In the genomic region with DNA sequence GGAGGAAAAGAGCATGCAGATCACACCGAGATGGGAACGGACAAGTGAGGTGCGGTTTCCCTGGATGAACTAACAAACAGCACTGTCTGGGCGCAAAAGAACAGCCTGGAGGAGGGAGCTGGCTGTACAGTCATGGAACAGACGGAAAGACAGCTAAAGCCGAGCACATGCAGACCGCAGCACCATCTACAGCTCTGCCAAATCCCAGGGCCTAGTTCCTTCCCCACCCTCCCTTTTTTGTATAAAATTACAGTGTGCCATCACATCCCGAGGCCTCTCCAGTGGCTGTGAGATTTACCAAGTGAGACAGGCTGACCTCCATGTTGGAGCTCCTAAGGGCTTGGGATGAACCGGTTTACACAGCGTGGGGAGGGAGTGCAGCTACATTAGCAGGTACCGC, we compare ENCODE assay signal across 25 mouse cellular contexts.
DNase-seq lines count a peak whose midpoint lies in the region; ATAC-seq and TF ChIP-seq lines count a peak whose summit lies in the region.
"Had no signal": no experiment of that assay in that cellular context is flagged by ENCODE, and none has a peak within 500 bp of the region (broad histone marks: within the 10 kb centered on the region; RNA-seq: fewer than 3 reads in every experiment).

No protein-coding gene starts in this region.

- H3K9ac ChIP-seq in hindbrain, postnatal 0 days (replicated peaks; ENCODE audit: low read length): no peak overlapping the region
- no peak overlapping the region for H3K9ac ChIP-seq in hindbrain, embryonic 16.5 days (ENCODE audit: low read depth, low read length)
- H3K9ac ChIP-seq in embryonic facial prominence, embryonic 12.5 days: no peak overlapping the region
- H3K9ac ChIP-seq in limb, embryonic 12.5 days (replicated peaks): no peak overlapping the region
- H3K9ac ChIP-seq: forebrain, embryonic 15.5 days; hindbrain, embryonic 14.5 days; kidney, embryonic 15.5 days; liver, embryonic 12.5 days; neural tube, embryonic 13.5 days had no signal

- no peak overlapping the region for H3K4me3 ChIP-seq in hindbrain, postnatal 0 days (ENCODE audit: low read length)
- H3K4me3 ChIP-seq in hindbrain, embryonic 16.5 days (ENCODE audit: low read length): no peak overlapping the region
- H3K4me3 ChIP-seq in embryonic facial prominence, embryonic 12.5 days: no peak overlapping the region
- H3K4me3 ChIP-seq in limb, embryonic 12.5 days (replicated peaks): no peak overlapping the region
- H3K4me3 ChIP-seq: erythroblast, embryonic 14.5 days; forebrain, embryonic 15.5 days; gastrocnemius, adult 2 months; kidney, embryonic 15.5 days; liver, embryonic 12.5 days; megakaryocyte, embryonic 14.5 days; neural tube, embryonic 13.5 days had no signal

- WGBS in hindbrain, postnatal 0 days: 81% methylated on average over 11 of the region's 11 CpGs
- WGBS in hindbrain, embryonic 16.5 days: 87% methylated on average over 11 of the region's 11 CpGs
- WGBS in embryonic facial prominence, embryonic 12.5 days: 45% methylated on average over 11 of the region's 11 CpGs
- 44% methylated on average over 11 of the region's 11 CpGs for WGBS in limb, embryonic 12.5 days

- H3K36me3 ChIP-seq in hindbrain, postnatal 0 days (ENCODE audit: insufficient read depth, low read length): no peaks in the 10 kb centered on the region
- H3K36me3 ChIP-seq in hindbrain, embryonic 16.5 days (ENCODE audit: control insufficient read depth, insufficient read depth, low read length): no peaks in the 10 kb centered on the region
- no peaks in the 10 kb centered on the region for H3K36me3 ChIP-seq in embryonic facial prominence, embryonic 12.5 days
- no peaks in the 10 kb centered on the region for H3K36me3 ChIP-seq in limb, embryonic 12.5 days
- H3K36me3 ChIP-seq: forebrain, embryonic 15.5 days; kidney, embryonic 15.5 days; neural tube, embryonic 13.5 days had no signal

- no peaks in the 10 kb centered on the region for H3K9me3 ChIP-seq in hindbrain, postnatal 0 days (ENCODE audit: low read length)
- no peaks in the 10 kb centered on the region for H3K9me3 ChIP-seq in hindbrain, embryonic 16.5 days (ENCODE audit: control insufficient read depth, low read length)
- H3K9me3 ChIP-seq in embryonic facial prominence, embryonic 12.5 days: no peaks in the 10 kb centered on the region
- no peaks in the 10 kb centered on the region for H3K9me3 ChIP-seq in limb, embryonic 12.5 days
- H3K9me3 ChIP-seq: forebrain, embryonic 15.5 days; kidney, embryonic 15.5 days; liver, embryonic 12.5 days; megakaryocyte, embryonic 14.5 days; neural tube, embryonic 13.5 days had no signal

- ATAC-seq in hindbrain, postnatal 0 days: 0 out of 2 replicates have a peak, but pooled peaks have one; percentile 32
- no peak for ATAC-seq in hindbrain, embryonic 16.5 days
- ATAC-seq in embryonic facial prominence, embryonic 12.5 days (ENCODE audit: insufficient number of reproducible peaks, insufficient read depth, low FRiP score, low TSS enrichment): peak; percentile 48; the same call in 1 of the 2 replicates
- no peak for ATAC-seq in limb, embryonic 12.5 days (ENCODE audit: insufficient number of reproducible peaks, insufficient read depth, low FRiP score, low TSS enrichment, low read depth)
- no peak for ATAC-seq in CD4-positive, CD25-positive, alpha-beta regulatory T cell, adult 4 months
- ATAC-seq in megakaryocyte, adult 5-6 weeks (ENCODE audit: poor library complexity, severe bottlenecking): no peak
- ATAC-seq: forebrain, embryonic 15.5 days; intestine, postnatal 0 days; liver, embryonic 12.5 days had no signal

- DNase-seq in hindbrain, postnatal 0 days (ENCODE audit: low spot score): no peak
- peak; percentile 31 for DNase-seq in brain, adult 2 months (ENCODE audit: low read depth, low spot score)
- DNase-seq in B cell, adult 2 months: no peak
- DNase-seq: cerebellum, postnatal 10 days; gastrocnemius, adult 2 months; heart, adult 11 months; heart, postnatal 36 days; kidney, postnatal 4 days; lung, postnatal 14 days; midbrain, embryonic 14.5 days; right cerebral cortex, postnatal 14 days; spleen, adult 18-20 months had no signal

- TF ChIP-seq CTCF in hindbrain, postnatal 0 days (IDR thresholded peaks at IDR 0.05; ENCODE audit: low read depth): no peak

- H3K27me3 ChIP-seq in hindbrain, postnatal 0 days (ENCODE audit: insufficient read depth, low read length): no peaks in the 10 kb centered on the region
- no peaks in the 10 kb centered on the region for H3K27me3 ChIP-seq in hindbrain, embryonic 16.5 days (replicated peaks; ENCODE audit: control insufficient read depth, insufficient read depth, low read length)
- H3K27me3 ChIP-seq in embryonic facial prominence, embryonic 12.5 days: no peaks in the 10 kb centered on the region
- H3K27me3 ChIP-seq in limb, embryonic 12.5 days: peaks cover 24% of the 10 kb centered on the region
- H3K27me3 ChIP-seq: forebrain, embryonic 15.5 days; kidney, embryonic 15.5 days; liver, embryonic 12.5 days; megakaryocyte, embryonic 14.5 days; neural tube, embryonic 13.5 days had no signal

- H3K27ac ChIP-seq in hindbrain, postnatal 0 days: no peak overlapping the region
- no peak overlapping the region for H3K27ac ChIP-seq in hindbrain, embryonic 16.5 days (ENCODE audit: low read depth, low read length)
- peak overlapping the region; percentile 72 for H3K27ac ChIP-seq in embryonic facial prominence, embryonic 12.5 days
- H3K27ac ChIP-seq in limb, embryonic 12.5 days: peak overlapping the region; percentile 66; the same call in 1 of the 2 replicates
- H3K27ac ChIP-seq: forebrain, embryonic 15.5 days; gastrocnemius, adult 2 months; hindbrain, embryonic 14.5 days; kidney, embryonic 15.5 days; liver, embryonic 12.5 days; neural tube, embryonic 13.5 days had no signal

- H3K4me2 ChIP-seq in hindbrain, postnatal 0 days (ENCODE audit: low read depth, low read length): no peak overlapping the region
- H3K4me2 ChIP-seq in hindbrain, embryonic 16.5 days (ENCODE audit: low read length): no peak overlapping the region
- no peak overlapping the region for H3K4me2 ChIP-seq in embryonic facial prominence, embryonic 12.5 days (replicated peaks)
- H3K4me2 ChIP-seq in limb, embryonic 12.5 days: no peak overlapping the region
- H3K4me2 ChIP-seq: forebrain, embryonic 15.5 days; hindbrain, embryonic 14.5 days; kidney, embryonic 15.5 days; liver, embryonic 12.5 days; neural tube, embryonic 13.5 days had no signal

- no peaks in the 10 kb centered on the region for H3K4me1 ChIP-seq in hindbrain, postnatal 0 days (ENCODE audit: insufficient read depth, low read length)
- H3K4me1 ChIP-seq in hindbrain, embryonic 16.5 days (ENCODE audit: control insufficient read depth, insufficient read depth, low read depth, low read length): peaks cover 2% of the 10 kb centered on the region; the same call in 1 of the 2 replicates
- H3K4me1 ChIP-seq in embryonic facial prominence, embryonic 12.5 days: peaks cover 30% of the 10 kb centered on the region
- peaks cover 42% of the 10 kb centered on the region for H3K4me1 ChIP-seq in limb, embryonic 12.5 days (replicated peaks)

Comparison
In these comparisons a context has a peak if more than half of its experiments do, and no peak if none do; other contexts are left out.
1. ATAC-seq: peak in hindbrain, postnatal 0 days (single experiment) and embryonic facial prominence, embryonic 12.5 days (single experiment); none in hindbrain, embryonic 16.5 days (single experiment), limb, embryonic 12.5 days (single experiment), CD4-positive, CD25-positive, alpha-beta regulatory T cell, adult 4 months (single experiment) and megakaryocyte, adult 5-6 weeks (single experiment).
2. H3K27ac ChIP-seq: peak in embryonic facial prominence, embryonic 12.5 days (single experiment) and limb, embryonic 12.5 days (single experiment); none in hindbrain, postnatal 0 days (single experiment) and hindbrain, embryonic 16.5 days (single experiment).